In genomic region chr8:107941922-107942694, GRCm38 (mm10) we compare ENCODE assay signal across 7 mouse cellular contexts. TPM values are rescaled to one million over a fixed set of nuclear protein-coding genes. Genes with fewer than 3 reads are reported as not detected.
DNase-seq lines count a peak whose midpoint lies in the region.

Zfhx3 (plus strand) TSS chr8:107942644.

- DNase-seq in R1 (ENCODE audit: low read depth, low spot score), result peak; percentile 3
- DNase-seq in adrenal gland, postnatal 10 days, result no peak
- DNase-seq in gastrocnemius, postnatal 10 days, result no peak
- no peak for DNase-seq in midbrain, embryonic 10.5 days (ENCODE audit: low spot score)
- DNase-seq in natural killer cell, adult 2 months (ENCODE audit: low spot score in 2 of 2), result no peak
- DNase-seq in lung, postnatal 25 days (ENCODE audit: low spot score), result no peak
- DNase-seq in layer of hippocampus, postnatal 36 days, result no peak

- peak within 1 kb of the TSS; percentile 67 for H3K27ac ChIP-seq in midbrain, embryonic 10.5 days (replicated peaks)

- peaks cover 66% of the 10 kb centered on the region for H3K4me1 ChIP-seq in midbrain, embryonic 10.5 days

- H3K4me3 ChIP-seq in midbrain, embryonic 10.5 days, result peak within 1 kb of the TSS; percentile 52

- no peaks in the 10 kb centered on the region for H3K36me3 ChIP-seq in midbrain, embryonic 10.5 days

- H3K27me3 ChIP-seq in midbrain, embryonic 10.5 days (ENCODE audit: low read depth, poor library complexity, severe bottlenecking), result peaks cover 58% of the 10 kb centered on the region

- 25% methylated on average over 11 of the region's 11 CpGs for WGBS in midbrain, embryonic 10.5 days

- H3K9me3 ChIP-seq in midbrain, embryonic 10.5 days (replicated peaks), result no peaks in the 10 kb centered on the region

RNA-seq across cellular contexts. Expression of gene Zfhx3, which starts in this region (rescaled TPM):
- total RNA-seq in adrenal gland, postnatal 10 days (2021), result 10 to 100 TPM; 25.8 to 31.5 TPM
- 10 to 100 TPM; 11.0 to 12.5 TPM for total RNA-seq in gastrocnemius, postnatal 10 days (2021)
- 14.4 and 17.7 TPM in 2 replicates for polyA plus RNA-seq in midbrain, embryonic 10.5 days (2016; fragmentation: Nextera tagmentation; extraction: Ambion mirVana)
- total RNA-seq in layer of hippocampus, postnatal 36 days (2021), result 1 to 10 TPM; 4.3 to 4.4 TPM
